Mouse (Mus musculus) cerebellum, adult 9-11 months (tissue): ENCODE measurements around the gene Mmp17.
"Not testable (repeated sequence)": the region's sequence is repeated elsewhere in the genome, so short reads cannot be mapped to it uniquely, and the experiment has no call there.

Experiments used
- DNase-seq: peaks from one replicate; pipeline ENCODE4 v3.0.0; 2022

The Mmp17 gene

GRCm38 (mm10) chr5:129594116-129595114 is 10.4 kb downstream of the Mmp17 start:
- peak; percentile 87 for DNase-seq

- peak; percentile 18 for DNase-seq
Observed at GRCm38 (mm10) chr5:129602071-129602487, 18.1 kb downstream of the Mmp17 start.

- DNase-seq: no peak
Observed at GRCm38 (mm10) chr5:129607476-129607875, 23.5 kb downstream of the Mmp17 start.

GRCm38 (mm10) chr5:129611060-129611459 is 27.1 kb downstream of the Mmp17 start:
- DNase-seq: peak; percentile 67

GRCm38 (mm10) chr5:129620600-129620999 is 36.6 kb downstream of the Mmp17 start:
- not testable (repeated sequence) for DNase-seq

- no peak for DNase-seq
Observed at GRCm38 (mm10) chr5:129621361-129621760, 37.4 kb downstream of the Mmp17 start.

- DNase-seq: no peak
Observed at GRCm38 (mm10) chr5:129626099-129626498, 42.1 kb downstream of the Mmp17 start.

- not testable (repeated sequence) for DNase-seq
Observed at GRCm38 (mm10) chr5:129626586-129626985, 42.6 kb downstream of the Mmp17 start.

GRCm38 (mm10) chr5:129632270-129633250 is 48.6 kb downstream of the Mmp17 start:
- not testable (repeated sequence) for DNase-seq

- DNase-seq: no peak
Observed at GRCm38 (mm10) chr5:129650858-129651257, 66.9 kb downstream of the Mmp17 start.

GRCm38 (mm10) chr5:129657016-129657415 is 73.0 kb downstream of the Mmp17 start:
- no peak for DNase-seq

- no peak for DNase-seq
Observed at GRCm38 (mm10) chr5:129657931-129658330, 74.0 kb downstream of the Mmp17 start.
